Mouse (Mus musculus): Measurements from ENCODE around the gene Pth. TPM values are rescaled to one million over a fixed set of nuclear protein-coding genes. Genes with fewer than 3 reads are reported as not detected.

The Pth gene
- polyA plus RNA-seq, 1 experiment from 2014 or later: not detected

- WGBS: 77% methylated on average over 4 of the region's 4 CpGs
- no peak for ATAC-seq
- H3K9ac ChIP-seq (ENCODE audit: low read depth, low read length): no peak overlapping the region
- H3K27me3 ChIP-seq (replicated peaks; ENCODE audit: control insufficient read depth, insufficient read depth, low read length): no peaks in the 10 kb centered on the region
- TF ChIP-seq CTCF (IDR thresholded peaks at IDR 0.05; ENCODE audit: low read depth): no peak
- H3K27ac ChIP-seq (ENCODE audit: low read depth, low read length): no peak overlapping the region
- no peaks in the 10 kb centered on the region for H3K4me1 ChIP-seq (replicated peaks; ENCODE audit: control insufficient read depth, insufficient read depth, low read length)
- H3K9me3 ChIP-seq (ENCODE audit: control insufficient read depth): no peaks in the 10 kb centered on the region
- H3K36me3 ChIP-seq (ENCODE audit: control insufficient read depth, insufficient read depth): no peaks in the 10 kb centered on the region
- no peak overlapping the region for H3K4me3 ChIP-seq (ENCODE audit: low read depth, low read length)
- no peak overlapping the region for H3K4me2 ChIP-seq (replicated peaks; ENCODE audit: low read depth)
Measured at GRCm38 (mm10) chr7:113367440-113367839, 20.9 kb downstream of the Pth start.

DNA sequence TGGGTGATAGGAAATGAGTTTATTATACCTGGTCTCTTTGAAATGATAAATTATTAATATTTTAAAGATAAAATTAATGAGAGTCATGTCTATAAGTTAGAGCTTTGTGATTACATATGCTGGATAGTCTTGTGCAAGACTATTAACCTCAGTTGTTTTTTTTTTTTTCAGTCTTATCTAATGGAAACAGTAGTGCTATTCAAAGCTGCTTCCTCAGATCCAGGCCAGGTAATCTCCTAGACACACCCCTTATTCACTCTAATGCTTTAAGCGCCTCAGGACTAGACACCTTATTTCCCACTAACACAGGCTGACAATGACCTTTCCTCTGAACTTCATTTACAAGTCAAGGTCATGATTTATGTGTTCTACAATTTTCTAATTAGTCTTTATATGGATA is 39.3 kb downstream of the Pth start:
- H3K4me2 ChIP-seq (replicated peaks; ENCODE audit: low read depth): no peak overlapping the region
- H3K27me3 ChIP-seq (replicated peaks; ENCODE audit: control insufficient read depth, insufficient read depth, low read length): no peaks in the 10 kb centered on the region
- 57% methylated on average over 1 of the region's 1 CpGs for WGBS
- ATAC-seq: no peak
- no peaks in the 10 kb centered on the region for H3K9me3 ChIP-seq (ENCODE audit: control insufficient read depth)
- H3K4me1 ChIP-seq (replicated peaks; ENCODE audit: control insufficient read depth, insufficient read depth, low read length): no peaks in the 10 kb centered on the region
- H3K4me3 ChIP-seq (ENCODE audit: low read depth, low read length): no peak overlapping the region
- H3K36me3 ChIP-seq (ENCODE audit: control insufficient read depth, insufficient read depth): no peaks in the 10 kb centered on the region
- TF ChIP-seq CTCF (IDR thresholded peaks at IDR 0.05; ENCODE audit: low read depth): no peak
- H3K9ac ChIP-seq (ENCODE audit: low read depth, low read length): no peak overlapping the region
- no peak overlapping the region for H3K27ac ChIP-seq (ENCODE audit: low read depth, low read length)

DNA sequence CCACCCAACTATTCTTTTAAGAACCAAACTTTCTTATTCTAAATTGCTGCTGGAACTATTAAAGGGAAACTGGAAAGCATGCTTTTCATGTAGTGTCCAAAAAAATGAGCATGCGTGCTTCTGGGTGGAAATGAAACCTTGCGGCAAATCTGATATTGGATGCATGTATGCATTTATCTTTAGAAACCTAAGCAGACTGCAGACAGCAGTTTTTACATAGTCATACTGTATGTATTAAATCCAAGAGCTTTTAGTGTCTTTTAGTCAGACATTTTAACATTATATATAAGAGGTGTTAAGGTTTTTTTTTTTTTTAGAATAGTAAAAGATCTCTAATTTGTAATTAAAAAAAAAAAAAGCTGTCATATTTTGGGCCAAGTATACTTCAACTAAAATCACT is 40.7 kb downstream of the Pth start:
- Histone ChIP-seq H3K27ac (ENCODE audit: low read depth, low read length) (no peak overlapping the region), H3K4me2 (replicated peaks; ENCODE audit: low read depth) (no peak overlapping the region), H3K4me1 (replicated peaks; ENCODE audit: control insufficient read depth, insufficient read depth, low read length) (no peaks in the 10 kb centered on the region), H3K36me3 (ENCODE audit: control insufficient read depth, insufficient read depth) (no peaks in the 10 kb centered on the region), H3K4me3 (ENCODE audit: low read depth, low read length) (no peak overlapping the region), H3K9ac (ENCODE audit: low read depth, low read length) (no peak overlapping the region), H3K9me3 (ENCODE audit: control insufficient read depth) (no peaks in the 10 kb centered on the region), H3K27me3 (replicated peaks; ENCODE audit: control insufficient read depth, insufficient read depth, low read length) (no peaks in the 10 kb centered on the region)
- WGBS: 94% methylated on average over 2 of the region's 2 CpGs
- no peak for TF ChIP-seq CTCF (IDR thresholded peaks at IDR 0.05; ENCODE audit: low read depth)
- no peak for ATAC-seq

DNA sequence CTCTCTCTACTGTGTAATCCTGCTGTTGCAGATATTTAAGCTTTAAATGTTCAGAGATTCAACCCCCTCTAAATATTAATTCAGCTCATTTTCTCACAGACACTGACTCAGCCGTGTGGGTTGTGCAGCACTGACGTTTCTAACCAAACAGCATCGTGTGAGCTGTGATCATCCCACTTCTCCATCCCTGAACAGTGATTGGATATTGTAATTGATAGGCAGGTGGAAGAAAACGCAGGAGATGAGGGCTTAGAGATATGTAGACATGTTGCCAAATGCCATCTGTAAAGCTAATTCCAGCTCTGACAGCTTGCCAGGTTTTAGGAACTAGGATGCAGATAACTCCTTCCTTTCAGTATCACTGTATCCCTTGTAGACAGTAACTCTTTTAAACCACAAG is 41.1 kb downstream of the Pth start:
- WGBS: 49% methylated on average over 4 of the region's 4 CpGs
- H3K27me3 ChIP-seq (replicated peaks; ENCODE audit: control insufficient read depth, insufficient read depth, low read length): no peaks in the 10 kb centered on the region
- ATAC-seq: no peak
- H3K9ac ChIP-seq (ENCODE audit: low read depth, low read length): no peak overlapping the region
- no peaks in the 10 kb centered on the region for H3K9me3 ChIP-seq (ENCODE audit: control insufficient read depth)
- no peaks in the 10 kb centered on the region for H3K36me3 ChIP-seq (ENCODE audit: control insufficient read depth, insufficient read depth)
- TF ChIP-seq CTCF (IDR thresholded peaks at IDR 0.05; ENCODE audit: low read depth): no peak
- no peaks in the 10 kb centered on the region for H3K4me1 ChIP-seq (replicated peaks; ENCODE audit: control insufficient read depth, insufficient read depth, low read length)
- H3K4me3 ChIP-seq (ENCODE audit: low read depth, low read length): no peak overlapping the region
- no peak overlapping the region for H3K4me2 ChIP-seq (replicated peaks; ENCODE audit: low read depth)
- no peak overlapping the region for H3K27ac ChIP-seq (ENCODE audit: low read depth, low read length)

Other genes with a start within 250 kb of the Pth start
- 5.3 and 5.4 TPM in 2 replicates for gene Arntl, start 181.1 kb downstream of the Pth start, polyA plus RNA-seq (2015; fragmentation: Nextera tagmentation; extraction: Ambion mirVana)
- 9.2 and 9.4 TPM in 2 replicates for gene Btbd10, start 19.2 kb downstream of the Pth start, polyA plus RNA-seq (2015; fragmentation: Nextera tagmentation; extraction: Ambion mirVana)
- gene Far1, start 125.3 kb upstream of the Pth start, polyA plus RNA-seq (2015; fragmentation: Nextera tagmentation; extraction: Ambion mirVana): 15.4 and 17.1 TPM in 2 replicates

Measured in intestine, postnatal 0 days (tissue).